Mouse (Mus musculus): ENCODE measurements around the gene Pnlip. TPM values are rescaled to one million over a fixed set of nuclear protein-coding genes. Genes with fewer than 3 reads are reported as not detected.

Pnlip gene
- total and polyA plus RNA-seq, 3 experiments: not detected

GRCm38 (mm10) chr19:58708611-58709010 is 56.3 kb downstream of the Pnlip start:
- Histone ChIP-seq H3K27ac (ENCODE audit: control insufficient read depth, low read depth, low read length) (no peak overlapping the region), H3K4me3 (ENCODE audit: control insufficient read depth in 1 of 2, insufficient read depth in 1 of 2, low read depth in 2 of 2, low read length in 2 of 2) (no peak overlapping the region), H3K79me2 (ENCODE audit: control insufficient read depth, insufficient read depth, low read length, poor library complexity) (no peaks in the 10 kb centered on the region), H3K27me3 (ENCODE audit: control insufficient read depth in 1 of 2, insufficient read depth in 2 of 2, low read length in 2 of 2) (no peaks in the 10 kb centered on the region), H3K4me1 (ENCODE audit: control insufficient read depth in 1 of 2, insufficient read depth in 2 of 2, low read length in 2 of 2) (no peaks in the 10 kb centered on the region), H3K9me3 (replicated peaks; ENCODE audit: insufficient read depth, low read length) (no peaks in the 10 kb centered on the region), H3K36me3 (ENCODE audit: control insufficient read depth in 1 of 2, insufficient read depth in 2 of 2, low read length in 2 of 2) (no peaks in the 10 kb centered on the region), H3K9ac (ENCODE audit: control insufficient read depth, low read depth, low read length, poor library complexity, severe bottlenecking) (no peak overlapping the region)
- no peak for TF ChIP-seq POLR2AphosphoS2 (IDR thresholded peaks at IDR 0.05; ENCODE audit: low read length)
- TF ChIP-seq CTCF (IDR thresholded peaks at IDR 0.05 in 2 of 3, conservative IDR thresholded peaks at IDR 0.05 in 1 of 3; ENCODE audit: control insufficient read depth in 1 of 3, insufficient read depth in 1 of 3, low read depth in 2 of 3, low read length in 3 of 3, poor library complexity in 1 of 3, severe bottlenecking in 1 of 3): no peak
- no peak for TF ChIP-seq ELF1 (IDR thresholded peaks at IDR 0.05; ENCODE audit: low read depth, low read length)
- no peak for TF ChIP-seq CHD2 (IDR thresholded peaks at IDR 0.05; ENCODE audit: low read length)
- no peak for TF ChIP-seq USF2 (IDR thresholded peaks at IDR 0.05; ENCODE audit: borderline replicate concordance in 1 of 2, insufficient read depth in 1 of 2, low read depth in 1 of 2, low read length in 2 of 2)
- no peak for TF ChIP-seq MYB (IDR thresholded peaks at IDR 0.05; ENCODE audit: low read depth, low read length)
- no peak for TF ChIP-seq GABPA (IDR thresholded peaks at IDR 0.05; ENCODE audit: low read depth, low read length)
- no peak for TF ChIP-seq TCF12 (IDR thresholded peaks at IDR 0.05; ENCODE audit: low read depth, low read length)
- no peak for TF ChIP-seq SIN3A (IDR thresholded peaks at IDR 0.05; ENCODE audit: low read length)
- no peak for TF ChIP-seq HCFC1 (IDR thresholded peaks at IDR 0.05; ENCODE audit: low read depth, low read length)
- TF ChIP-seq MYC (IDR thresholded peaks at IDR 0.05; ENCODE audit: low read depth, low read length): no peak
- TF ChIP-seq KAT2A (conservative IDR thresholded peaks at IDR 0.05; ENCODE audit: low read depth, low read length): no peak
- TF ChIP-seq MAFK (IDR thresholded peaks at IDR 0.05; ENCODE audit: borderline replicate concordance, low read depth, low read length): no peak
- DNase-seq (ENCODE audit: low read depth, low spot score): no peak

DNA sequence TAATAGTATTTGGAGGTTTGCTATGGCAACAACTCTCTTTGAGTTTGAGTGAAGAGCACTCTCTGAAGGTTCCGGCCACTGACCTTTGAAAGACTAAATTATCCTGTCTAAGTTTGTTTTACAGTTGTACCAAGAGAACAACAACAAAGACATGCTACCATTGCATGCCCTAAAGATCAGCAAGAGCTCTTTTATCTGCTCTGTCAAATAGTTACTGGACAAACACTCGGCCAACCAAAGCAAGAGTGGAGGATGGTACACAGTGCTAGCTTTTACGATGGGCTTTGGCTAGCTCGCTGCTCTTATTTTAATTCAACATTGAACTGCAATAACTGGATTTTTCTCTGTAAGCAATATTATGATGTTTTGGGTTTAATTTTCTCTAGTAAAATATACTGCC is 65.6 kb downstream of the Pnlip start:
- Histone ChIP-seq H3K27me3 (ENCODE audit: control insufficient read depth in 1 of 2, insufficient read depth in 2 of 2, low read length in 2 of 2) (no peaks in the 10 kb centered on the region), H3K9ac (ENCODE audit: control insufficient read depth, low read depth, low read length, poor library complexity, severe bottlenecking) (no peak overlapping the region), H3K4me1 (ENCODE audit: control insufficient read depth in 1 of 2, insufficient read depth in 2 of 2, low read length in 2 of 2) (no peaks in the 10 kb centered on the region), H3K27ac (ENCODE audit: control insufficient read depth, low read depth, low read length) (no peak overlapping the region), H3K36me3 (ENCODE audit: control insufficient read depth in 1 of 2, insufficient read depth in 2 of 2, low read length in 2 of 2) (no peaks in the 10 kb centered on the region), H3K4me3 (ENCODE audit: control insufficient read depth in 1 of 2, insufficient read depth in 1 of 2, low read depth in 2 of 2, low read length in 2 of 2) (no peak overlapping the region), H3K79me2 (ENCODE audit: control insufficient read depth, insufficient read depth, low read length, poor library complexity) (no peaks in the 10 kb centered on the region), H3K9me3 (replicated peaks; ENCODE audit: insufficient read depth, low read length) (no peaks in the 10 kb centered on the region)
- no peak for DNase-seq (ENCODE audit: low read depth, low spot score)
- TF ChIP-seq TBP (IDR thresholded peaks at IDR 0.05; ENCODE audit: low read depth, low read length) (no peak), NRF1 (IDR thresholded peaks at IDR 0.05; ENCODE audit: insufficient read depth, low read depth, low read length, poor library complexity, severe bottlenecking) (no peak), ZMIZ1 (IDR thresholded peaks at IDR 0.05; ENCODE audit: low read depth, low read length) (no peak), MXI1 (IDR thresholded peaks at IDR 0.05; ENCODE audit: low read depth, low read length) (no peak), MEF2A (IDR thresholded peaks at IDR 0.05; ENCODE audit: extremely low read depth, insufficient replicate concordance, low read depth, low read length, poor library complexity, severe bottlenecking) (no peak)
